Mouse (Mus musculus): Measurements from ENCODE around the gene Adgre1. TPM values are rescaled to one million over a fixed set of nuclear protein-coding genes. Genes with fewer than 3 reads are reported as not detected.
"Not testable (repeated sequence)": the region's sequence is repeated elsewhere in the genome, so short reads cannot be mapped to it uniquely, and the experiment has no call there.

Gene Adgre1
- polyA plus RNA-seq (2015; fragmentation: Nextera tagmentation; extraction: Ambion mirVana) = 3.9 and 4.7 TPM in 2 replicates

DNA sequence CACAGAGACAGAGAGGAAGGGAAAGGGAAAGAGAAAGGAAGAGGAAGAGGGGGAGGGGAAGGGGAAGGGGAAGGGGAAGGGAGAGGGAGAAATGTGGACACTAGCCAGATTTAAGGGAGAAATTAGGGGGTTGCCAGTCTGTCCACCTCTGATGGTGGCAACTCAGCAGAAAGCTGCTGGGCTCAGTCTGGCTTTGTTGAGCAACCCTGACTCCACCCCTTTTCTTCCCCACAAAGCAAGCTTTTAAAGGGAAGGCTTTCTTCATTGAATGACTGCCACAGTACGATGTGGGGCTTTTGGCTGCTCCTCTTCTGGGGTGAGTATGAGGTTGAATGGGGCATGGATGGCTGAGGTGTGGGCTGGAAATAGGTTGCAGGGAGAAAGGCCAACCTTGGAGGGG, at the start of gene Adgre1:
Gene Adgre1, plus strand, starts transcription at position 251 of the 400 bp plus-strand sequence.
- no peak within 1 kb of the TSS for H3K27ac ChIP-seq (replicated peaks)
- no peaks in the 10 kb centered on the region for H3K9me3 ChIP-seq (replicated peaks)
- H3K9ac ChIP-seq (replicated peaks) = no peak within 1 kb of the TSS
- no peak for ATAC-seq (ENCODE audit: low FRiP score)
- no peaks in the 10 kb centered on the region for H3K36me3 ChIP-seq
- 0% methylated on average over 1 of the region's 1 CpGs for whole genome bisulfite sequencing
- H3K27me3 ChIP-seq (replicated peaks) = no peaks in the 10 kb centered on the region
- H3K4me2 ChIP-seq = no peak within 1 kb of the TSS
- no peak within 1 kb of the TSS for H3K4me3 ChIP-seq (replicated peaks)
- H3K4me1 ChIP-seq = no peaks in the 10 kb centered on the region

DNA sequence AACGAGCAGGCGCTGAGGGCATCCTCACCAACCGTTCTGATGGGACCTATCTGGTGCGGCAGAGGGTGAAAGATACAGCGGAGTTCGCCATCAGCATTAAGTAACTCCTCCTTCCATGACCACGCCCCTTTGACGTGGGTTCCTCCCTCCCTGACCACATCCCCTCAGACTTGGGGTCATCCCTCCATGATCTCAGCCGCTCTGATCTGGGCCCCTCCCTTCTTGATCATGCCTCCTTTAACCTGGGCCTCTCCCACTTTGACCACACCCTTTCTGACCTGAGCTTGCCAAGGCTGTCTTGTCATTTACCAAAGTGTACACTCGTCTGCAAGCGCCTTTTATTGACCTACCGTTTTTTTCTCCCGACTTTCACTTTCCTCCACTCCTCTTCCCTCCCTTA, 46.7 kb upstream of the Adgre1 start:
- Histone ChIP-seq H3K4me1 (no peaks in the 10 kb centered on the region), H3K9me3 (replicated peaks) (no peaks in the 10 kb centered on the region), H3K9ac (replicated peaks) (no peak overlapping the region), H3K4me3 (replicated peaks) (no peak overlapping the region), H3K27me3 (replicated peaks) (no peaks in the 10 kb centered on the region), H3K27ac (replicated peaks) (no peak overlapping the region), H3K4me2 (no peak overlapping the region), H3K36me3 (no peaks in the 10 kb centered on the region)
- 46% methylated on average over 13 of the region's 13 CpGs for WGBS
- no peak for ATAC-seq (ENCODE audit: low FRiP score)

DNA sequence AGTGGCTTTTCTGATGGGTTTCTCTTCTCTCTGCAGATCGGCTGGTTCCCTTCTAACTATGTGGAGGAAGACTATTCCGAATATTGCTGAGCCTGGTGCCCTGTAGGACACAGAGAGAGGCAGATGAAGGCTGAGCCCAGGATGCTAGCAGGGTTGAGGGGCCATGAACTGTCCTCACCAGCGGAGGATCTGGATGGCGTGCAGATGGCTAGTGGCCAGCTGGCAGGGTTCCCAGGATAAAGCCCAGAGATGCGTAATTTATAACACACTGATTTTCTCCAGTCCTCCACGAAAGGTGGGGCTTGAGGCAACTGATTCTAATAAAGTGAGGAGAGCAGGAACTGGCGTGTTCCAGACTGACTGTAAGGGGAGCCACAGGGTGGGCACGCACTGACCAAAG, 30.9 kb upstream of the Adgre1 start:
- Histone ChIP-seq H3K4me3 (replicated peaks) (no peak overlapping the region), H3K27me3 (replicated peaks) (no peaks in the 10 kb centered on the region), H3K36me3 (no peaks in the 10 kb centered on the region), H3K4me2 (no peak overlapping the region), H3K27ac (replicated peaks) (no peak overlapping the region), H3K4me1 (0 out of 2 replicates have a peak, but pooled peaks cover 4% of the 10 kb centered on the region), H3K9me3 (replicated peaks) (no peaks in the 10 kb centered on the region), H3K9ac (replicated peaks) (no peak overlapping the region)
- 53% methylated on average over 8 of the region's 8 CpGs for WGBS
- no peak for ATAC-seq (ENCODE audit: low FRiP score)

DNA sequence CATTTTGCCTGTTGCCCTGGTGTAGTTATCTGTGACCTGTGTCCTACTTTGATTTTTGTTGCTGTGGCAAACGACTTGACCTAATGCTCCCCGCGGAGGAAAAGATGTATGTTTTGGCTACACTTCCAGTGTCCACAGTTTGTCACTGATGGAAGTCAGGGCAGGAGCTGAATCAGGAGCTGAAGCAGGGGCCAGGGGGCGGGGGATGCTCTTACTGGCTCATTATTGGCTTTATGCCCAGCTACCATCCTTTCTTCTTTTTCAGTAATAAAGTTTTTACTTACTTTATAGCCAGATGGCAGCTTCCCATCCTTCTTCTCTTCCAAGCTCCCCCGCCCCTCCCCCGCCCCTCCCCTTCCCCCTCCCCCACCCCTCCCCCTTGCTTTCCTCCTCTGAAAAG, 29.5 kb upstream of the Adgre1 start:
- no peak for ATAC-seq (ENCODE audit: low FRiP score)
- no peaks in the 10 kb centered on the region for H3K9me3 ChIP-seq (replicated peaks)
- WGBS = 40% methylated on average over 4 of the region's 6 CpGs

DNA sequence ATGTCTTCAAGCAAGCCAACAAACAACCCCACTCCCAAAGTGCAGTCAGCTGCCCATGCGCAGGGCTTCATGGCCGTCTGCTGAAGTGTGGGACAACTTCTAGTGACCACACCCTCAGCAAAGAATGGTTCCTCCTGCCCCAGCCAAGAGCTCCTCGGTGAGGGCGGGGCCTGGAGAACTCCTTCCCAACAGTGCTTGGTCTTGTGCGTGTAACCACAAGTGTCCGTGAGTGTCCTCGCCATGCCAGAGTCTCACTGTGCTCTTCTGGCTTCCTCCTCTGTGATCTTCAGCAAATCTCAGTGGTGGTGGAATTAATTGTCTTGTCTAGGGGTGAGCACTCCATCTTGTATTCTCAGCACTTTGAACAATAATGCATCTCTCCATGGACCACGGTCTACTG, 27.5 kb upstream of the Adgre1 start:
- no peaks in the 10 kb centered on the region for H3K27me3 ChIP-seq (replicated peaks)
- H3K4me2 ChIP-seq = no peak overlapping the region
- no peak for ATAC-seq (ENCODE audit: low FRiP score)
- 0 out of 2 replicates have a peak, but pooled peaks cover 4% of the 10 kb centered on the region for H3K4me1 ChIP-seq
- no peaks in the 10 kb centered on the region for H3K9me3 ChIP-seq (replicated peaks)
- no peaks in the 10 kb centered on the region for H3K36me3 ChIP-seq
- H3K27ac ChIP-seq (replicated peaks) = no peak overlapping the region
- no peak overlapping the region for H3K4me3 ChIP-seq (replicated peaks)
- WGBS = 95% methylated on average over 8 of the region's 8 CpGs
- no peak overlapping the region for H3K9ac ChIP-seq (replicated peaks)

More for the DNA sequence above, 29.5 kb upstream of the Adgre1 start:
- Histone ChIP-seq H3K9ac (replicated peaks) (no peak overlapping the region), H3K27ac (replicated peaks) (no peak overlapping the region), H3K36me3 (no peaks in the 10 kb centered on the region), H3K4me2 (no peak overlapping the region), H3K4me1 (0 out of 2 replicates have a peak, but pooled peaks cover 4% of the 10 kb centered on the region), H3K27me3 (replicated peaks) (no peaks in the 10 kb centered on the region), H3K4me3 (replicated peaks) (no peak overlapping the region)

DNA sequence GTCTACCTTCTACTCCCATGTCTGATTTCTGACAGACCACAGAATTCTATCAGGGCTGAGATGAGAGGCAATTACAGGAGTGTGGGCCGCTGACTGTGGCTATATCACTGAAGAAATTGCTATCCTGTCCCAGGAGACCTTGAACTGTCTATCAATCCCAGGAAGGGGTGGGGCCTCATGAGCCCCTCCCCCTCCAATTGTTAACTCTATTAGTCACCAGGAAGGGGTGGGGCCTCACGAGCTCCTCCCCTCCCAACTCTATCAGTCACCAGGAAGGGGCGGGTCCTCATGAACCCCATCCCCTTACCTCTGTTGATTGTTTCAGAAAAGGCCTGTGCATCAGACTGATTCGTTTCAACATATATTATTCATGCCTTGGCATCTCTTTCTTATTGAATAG, 26.2 kb upstream of the Adgre1 start:
- ATAC-seq (ENCODE audit: low FRiP score) = no peak
- Histone ChIP-seq H3K27me3 (replicated peaks) (no peaks in the 10 kb centered on the region), H3K4me1 (0 out of 2 replicates have a peak, but pooled peaks cover 4% of the 10 kb centered on the region), H3K36me3 (no peaks in the 10 kb centered on the region), H3K4me2 (no peak overlapping the region), H3K9ac (replicated peaks) (no peak overlapping the region), H3K4me3 (replicated peaks) (no peak overlapping the region), H3K27ac (replicated peaks) (no peak overlapping the region), H3K9me3 (replicated peaks) (no peaks in the 10 kb centered on the region)
- 75% methylated on average over 4 of the region's 4 CpGs for WGBS

DNA sequence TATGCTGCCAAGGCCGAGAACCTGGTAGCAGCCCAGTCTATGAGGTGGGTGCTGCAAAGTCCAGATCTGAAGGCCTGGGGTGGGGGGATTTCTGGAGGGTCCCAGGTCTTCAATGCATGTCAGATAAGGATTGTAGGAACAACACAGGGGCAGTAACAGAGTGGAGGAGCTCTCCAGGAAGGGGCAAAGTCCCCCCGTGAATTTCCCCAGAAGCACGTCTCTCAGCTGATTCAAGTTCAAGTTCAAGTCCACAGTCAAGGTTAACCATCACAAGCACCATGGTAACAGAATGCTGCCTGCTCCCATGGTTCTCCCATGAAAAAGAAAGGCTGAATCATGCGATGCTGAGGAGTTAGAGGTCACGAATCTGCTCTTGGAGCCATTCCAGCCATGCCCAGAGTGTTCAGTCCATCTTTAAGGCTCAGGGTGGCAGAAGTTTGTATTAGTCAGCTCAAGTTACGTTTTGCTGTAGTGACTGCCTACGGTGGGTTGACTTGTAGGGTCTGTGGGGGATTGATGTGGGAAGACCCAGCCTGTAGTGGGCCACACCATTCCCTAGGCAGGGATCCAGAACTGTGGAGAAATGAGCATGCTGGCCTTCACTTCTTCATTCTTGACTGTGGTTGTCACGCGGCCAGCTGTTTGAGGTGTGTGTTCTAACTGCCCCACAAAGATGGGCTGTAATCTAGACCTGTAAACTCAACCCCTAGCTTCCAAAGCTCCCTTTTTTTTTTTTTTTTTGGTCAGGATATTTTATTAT, 24.3 kb upstream of the Adgre1 start:
- Histone ChIP-seq H3K27me3 (replicated peaks) (no peaks in the 10 kb centered on the region), H3K4me3 (replicated peaks) (no peak overlapping the region), H3K36me3 (no peaks in the 10 kb centered on the region), H3K9me3 (replicated peaks) (no peaks in the 10 kb centered on the region), H3K4me2 (peak overlapping the region; percentile 26), H3K4me1 (no peaks in the 10 kb centered on the region), H3K9ac (replicated peaks) (no peak overlapping the region), H3K27ac (replicated peaks) (no peak overlapping the region)
- 0 out of 2 replicates have a peak, but pooled peaks have one; percentile 20 for ATAC-seq (ENCODE audit: low FRiP score)
- WGBS = 71% methylated on average over 9 of the region's 9 CpGs

DNA sequence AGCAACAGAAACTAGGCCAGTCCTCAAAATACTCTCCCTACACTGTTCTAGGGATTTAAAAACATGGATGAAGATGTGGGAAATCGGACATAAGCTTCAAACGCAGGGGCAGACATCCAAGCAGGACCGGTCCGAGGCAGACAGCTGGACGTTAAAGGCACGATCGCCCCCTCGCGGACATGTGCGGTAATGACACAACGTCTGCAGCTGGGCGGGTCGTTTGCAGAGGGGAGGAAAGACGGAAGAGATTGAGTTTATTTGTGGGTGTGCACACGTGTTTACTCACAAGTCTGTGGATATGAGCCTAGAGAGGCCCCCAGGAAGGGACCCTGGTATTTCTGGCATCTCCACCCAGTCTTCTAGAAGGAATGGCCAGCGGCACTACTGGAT, 23.7 kb upstream of the Adgre1 start:
- Histone ChIP-seq H3K36me3 (no peaks in the 10 kb centered on the region), H3K27me3 (replicated peaks) (no peaks in the 10 kb centered on the region), H3K9ac (replicated peaks) (no peak overlapping the region), H3K4me2 (peak overlapping the region; percentile 26), H3K9me3 (replicated peaks) (no peaks in the 10 kb centered on the region), H3K27ac (replicated peaks) (no peak overlapping the region), H3K4me1 (no peaks in the 10 kb centered on the region), H3K4me3 (replicated peaks) (no peak overlapping the region)
- 8% methylated on average over 16 of the region's 16 CpGs for WGBS
- peak; percentile 55; the same call in 1 of the 2 replicates for ATAC-seq (ENCODE audit: low FRiP score)

DNA sequence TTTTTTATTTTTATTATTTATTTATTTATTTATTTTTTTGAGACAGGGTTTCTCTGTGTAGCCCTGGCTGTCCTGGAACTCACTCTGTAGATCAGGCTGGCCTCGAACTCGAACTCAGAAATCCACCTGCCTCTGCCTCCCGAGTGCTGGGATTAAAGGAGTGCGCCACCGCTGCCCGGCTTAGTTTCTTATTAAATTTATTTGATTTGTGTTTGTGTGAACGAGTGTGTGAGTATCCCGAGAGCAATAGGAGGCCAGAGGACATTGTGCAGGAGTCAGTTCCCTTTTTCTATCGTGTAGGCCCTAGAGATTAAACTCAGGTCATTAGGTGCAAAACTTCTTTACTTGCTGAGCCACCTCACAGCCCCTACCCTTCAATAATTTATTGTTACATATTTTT, 23.3 kb upstream of the Adgre1 start:
- ATAC-seq (ENCODE audit: low FRiP score) = peak; percentile 20; the same call in 1 of the 2 replicates
- not testable (repeated sequence) for H3K27me3 ChIP-seq (replicated peaks); H3K36me3 ChIP-seq; H3K9me3 ChIP-seq (replicated peaks); H3K27ac ChIP-seq (replicated peaks); H3K4me1 ChIP-seq; H3K9ac ChIP-seq (replicated peaks); H3K4me3 ChIP-seq (replicated peaks); H3K4me2 ChIP-seq
- WGBS = 70% methylated on average over 9 of the region's 9 CpGs

DNA sequence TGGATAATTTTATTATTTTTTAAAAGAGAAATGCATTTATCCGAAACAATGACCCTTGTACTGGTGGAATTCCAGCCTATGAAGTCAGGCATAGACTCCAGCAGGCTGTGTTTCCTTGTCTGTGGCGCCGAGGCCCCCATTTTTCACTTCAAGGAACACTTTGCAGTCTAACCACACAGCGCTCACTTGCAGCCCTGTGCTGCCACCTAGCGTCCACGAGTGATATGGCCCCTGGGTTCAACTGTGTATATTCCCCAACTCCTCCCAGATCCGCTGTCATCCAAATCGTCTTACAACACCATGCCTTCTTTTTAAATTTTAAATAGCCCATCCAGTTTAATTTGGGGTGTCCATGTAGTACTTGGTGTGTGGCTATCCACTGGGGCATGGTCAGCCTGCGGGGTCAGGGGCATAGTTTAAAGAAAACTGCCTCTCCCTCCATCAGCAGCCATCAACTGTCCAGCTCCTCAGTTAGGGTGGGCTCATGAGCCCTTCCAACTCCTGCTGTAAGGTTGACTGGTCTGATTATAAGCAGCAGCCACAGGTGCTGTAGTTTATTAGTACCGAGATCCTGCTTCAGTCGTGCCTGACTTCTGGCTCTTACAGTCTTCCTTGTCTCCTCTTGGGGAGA, 22.7 kb upstream of the Adgre1 start:
- peak overlapping the region; percentile 27 for H3K4me2 ChIP-seq
- H3K4me3 ChIP-seq (replicated peaks) = no peak overlapping the region
- H3K4me1 ChIP-seq = no peaks in the 10 kb centered on the region
- no peaks in the 10 kb centered on the region for H3K36me3 ChIP-seq
- H3K27me3 ChIP-seq (replicated peaks) = no peaks in the 10 kb centered on the region
- no peak overlapping the region for H3K27ac ChIP-seq (replicated peaks)
- WGBS = 11% methylated on average over 11 of the region's 11 CpGs
- ATAC-seq (ENCODE audit: low FRiP score) = peak; percentile 91
- no peaks in the 10 kb centered on the region for H3K9me3 ChIP-seq (replicated peaks)
- H3K9ac ChIP-seq (replicated peaks) = 0 out of 2 replicates have a peak overlapping the region, but pooled peaks have one; percentile 17

DNA sequence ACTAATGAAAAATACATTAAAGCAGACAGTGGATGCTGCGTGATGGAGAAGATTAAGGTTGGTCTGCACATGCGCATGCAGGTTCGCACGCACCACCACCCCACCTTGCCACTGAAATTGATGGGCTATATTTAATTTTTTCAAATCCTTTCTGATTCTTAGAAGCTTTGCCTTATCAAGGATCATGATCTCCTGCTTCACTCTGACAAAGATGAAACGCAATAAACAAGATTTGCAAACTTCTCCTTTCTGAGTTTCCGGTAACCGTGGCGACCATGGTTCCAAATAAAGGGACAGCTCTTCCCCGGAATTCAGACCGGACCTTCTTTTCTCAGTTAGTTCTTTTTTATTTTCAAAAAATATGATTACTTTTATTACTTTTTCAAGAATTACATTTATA, 20.5 kb upstream of the Adgre1 start:
- H3K9ac ChIP-seq (replicated peaks) = no peak overlapping the region
- H3K27me3 ChIP-seq (replicated peaks) = no peaks in the 10 kb centered on the region
- ATAC-seq (ENCODE audit: low FRiP score) = no peak
- WGBS = 82% methylated on average over 10 of the region's 10 CpGs
- H3K4me1 ChIP-seq = no peaks in the 10 kb centered on the region
- H3K4me2 ChIP-seq = no peak overlapping the region
- H3K9me3 ChIP-seq (replicated peaks) = no peaks in the 10 kb centered on the region
- H3K4me3 ChIP-seq (replicated peaks) = no peak overlapping the region
- no peak overlapping the region for H3K27ac ChIP-seq (replicated peaks)
- H3K36me3 ChIP-seq = no peaks in the 10 kb centered on the region

DNA sequence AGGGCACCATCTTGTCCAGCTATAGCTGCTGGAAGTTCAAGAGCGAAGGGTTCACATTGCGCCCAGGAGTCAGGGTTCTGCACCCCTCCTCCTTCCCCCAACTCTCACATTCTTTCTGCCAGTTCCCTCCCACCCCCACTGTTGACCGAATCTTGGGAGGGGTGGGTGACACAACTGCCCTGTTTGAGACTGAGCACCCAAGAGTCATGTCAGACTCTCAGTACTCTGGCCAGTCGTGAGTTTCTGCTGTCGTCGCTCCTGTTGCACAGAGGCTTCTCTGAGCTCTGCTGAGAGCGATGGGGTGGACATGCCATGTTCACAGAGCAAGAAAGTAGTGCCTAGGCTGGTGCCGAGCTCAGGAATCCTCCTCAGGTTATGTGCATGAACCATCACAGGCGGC, 19.2 kb upstream of the Adgre1 start:
- Histone ChIP-seq H3K4me2 (no peak overlapping the region), H3K4me1 (no peaks in the 10 kb centered on the region), H3K27ac (replicated peaks) (no peak overlapping the region), H3K4me3 (replicated peaks) (no peak overlapping the region), H3K9ac (replicated peaks) (no peak overlapping the region), H3K27me3 (replicated peaks) (no peaks in the 10 kb centered on the region), H3K9me3 (replicated peaks) (no peaks in the 10 kb centered on the region), H3K36me3 (no peaks in the 10 kb centered on the region)
- no peak for ATAC-seq (ENCODE audit: low FRiP score)
- WGBS = 79% methylated on average over 9 of the region's 9 CpGs

Data from neural tube, embryonic 15.5 days (tissue).